Mouse (Mus musculus) erythroid progenitor cell, adult 5-6 weeks (primary cell): ENCODE measurements around the gene 4930503E14Rik. TPM values are rescaled to one million over a fixed set of nuclear protein-coding genes. Genes with fewer than 3 reads are reported as not detected.
"Not testable (repeated sequence)": the region's sequence is repeated elsewhere in the genome, so short reads cannot be mapped to it uniquely, and the experiment has no call there.

Source experiments
- ATAC-seq: replicated peaks from 2 replicates; pipeline ENCODE4 v1.8.0; 2016; ENCODE audit warnings: moderate number of reproducible peaks, mild to moderate bottlenecking, moderate TSS enrichment, inconsistent platforms; ENCODE audit not compliant: poor library complexity, low FRiP score, severe bottlenecking
- total RNA-seq, 2 experiments: library from RNA; stranded (forward) in 1 of 2; stranded (reverse) in 1 of 2; fragments of 150-400 nt in 1 of 2; fragments of 186-747, 209-891 nt in 1 of 2; gene quantifications; 2 replicates each; pipeline versions ENCODE4 v1.2.3 to v1.2.4; 2015 to 2017; ENCODE audit warnings: low replicate concordance in 2 of 2

Gene 4930503E14Rik
- total RNA-seq (2015; ENCODE audit: low replicate concordance) (not detected in 2 replicates), total RNA-seq (2017; ENCODE audit: low replicate concordance) (not detected in 2 replicates)

GRCm38 (mm10) chr14:44213154-44213553 lies at the start of gene 4930503E14Rik:
4930503E14Rik (minus strand) TSS chr14:44213254.
- not testable (repeated sequence) for ATAC-seq

GRCm38 (mm10) chr14:44248039-44248438 lies 35.0 kb upstream of the 4930503E14Rik start:
- no peak for ATAC-seq

DNA sequence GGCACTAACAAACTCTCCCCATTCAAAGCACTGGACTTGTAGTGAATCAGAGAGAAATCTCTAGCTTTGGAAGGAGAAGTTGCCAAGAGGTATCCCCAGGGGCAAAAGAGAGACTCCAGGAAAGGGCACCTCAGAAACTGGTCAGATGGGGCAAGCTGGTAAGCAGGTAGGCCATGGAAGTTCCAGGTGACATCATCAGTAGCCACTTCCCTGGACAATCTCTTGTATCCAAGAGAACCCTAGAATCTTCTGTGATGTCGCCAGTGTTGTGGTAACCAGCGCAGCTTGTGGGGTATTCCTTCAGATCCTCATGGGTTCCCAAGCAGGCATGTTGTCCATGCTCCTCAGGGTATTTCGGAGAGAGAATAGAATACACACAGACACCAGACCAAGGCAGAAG lies 15.7 kb downstream of the 4930503E14Rik start, which contains the start of gene Gm8212:
Gene Gm8212 (plus strand): TSS at position 301 of the 400 bp plus-strand sequence.
- ATAC-seq, result not testable (repeated sequence)

DNA sequence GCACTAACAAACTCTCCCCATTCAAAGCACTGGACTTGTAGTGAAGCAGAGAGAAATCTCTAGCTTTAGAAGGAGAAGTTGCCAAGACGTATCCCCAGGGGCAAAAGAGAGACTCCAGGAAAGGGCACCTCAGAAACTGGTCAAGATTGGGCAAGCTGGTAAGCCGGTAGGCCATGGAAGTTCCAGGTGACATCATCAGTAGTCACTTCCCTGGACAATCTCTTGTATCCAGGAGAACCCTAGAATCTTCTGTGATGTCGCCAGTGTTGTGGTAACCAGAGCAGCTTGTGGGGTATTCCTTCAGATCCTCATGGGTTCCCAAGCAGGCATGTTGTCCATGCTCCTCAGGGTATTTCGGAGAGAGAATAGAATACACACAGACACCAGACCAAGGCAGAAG lies 89.5 kb downstream of the 4930503E14Rik start, which contains the start of gene Gm3327:
Gene Gm3327 (plus strand): TSS at position 301 of the 400 bp plus-strand sequence.
- ATAC-seq, result not testable (repeated sequence)

Other genes with a start within 250 kb of the 4930503E14Rik start
- gene Ang6, start 211.0 kb downstream of the 4930503E14Rik start, total RNA-seq (2015; ENCODE audit: low replicate concordance), result not detected in 2 replicates
- gene Ang6, start 211.0 kb downstream of the 4930503E14Rik start, total RNA-seq (2017; ENCODE audit: low replicate concordance), result not detected in 2 replicates
- 41.9 and 51.2 TPM in 2 replicates for gene Ear2, start 110.6 kb downstream of the 4930503E14Rik start, total RNA-seq (2015; ENCODE audit: low replicate concordance)
- 71.5 and 100 TPM in 2 replicates for gene Ear2, start 110.6 kb downstream of the 4930503E14Rik start, total RNA-seq (2017; ENCODE audit: low replicate concordance)
- not detected in 2 replicates for gene Gm3327, start 89.4 kb downstream of the 4930503E14Rik start, total RNA-seq (2015; ENCODE audit: low replicate concordance)
- not detected in 2 replicates for gene Gm3327, start 89.4 kb downstream of the 4930503E14Rik start, total RNA-seq (2017; ENCODE audit: low replicate concordance)
- not detected in 2 replicates for gene Gm8212, start 15.6 kb downstream of the 4930503E14Rik start, total RNA-seq (2015; ENCODE audit: low replicate concordance)
- gene Gm8212, start 15.6 kb downstream of the 4930503E14Rik start, total RNA-seq (2017; ENCODE audit: low replicate concordance), result not detected in 2 replicates
- not detected in 2 replicates for gene Gm8220, start 72.3 kb upstream of the 4930503E14Rik start, total RNA-seq (2015; ENCODE audit: low replicate concordance)
- gene Gm8220, start 72.3 kb upstream of the 4930503E14Rik start, total RNA-seq (2017; ENCODE audit: low replicate concordance), result not detected in 2 replicates
- not detected in 2 replicates for gene Gm5930, start 125.3 kb upstream of the 4930503E14Rik start, total RNA-seq (2015; ENCODE audit: low replicate concordance)
- gene Gm5930, start 125.3 kb upstream of the 4930503E14Rik start, total RNA-seq (2017; ENCODE audit: low replicate concordance), result not detected in 2 replicates
- gene Gm8229, start 152.1 kb upstream of the 4930503E14Rik start, total RNA-seq (2015; ENCODE audit: low replicate concordance), result not detected in 2 replicates
- gene Gm8229, start 152.1 kb upstream of the 4930503E14Rik start, total RNA-seq (2017; ENCODE audit: low replicate concordance), result not detected in 2 replicates
- gene Gm3371, start 197.4 kb upstream of the 4930503E14Rik start, total RNA-seq (2015; ENCODE audit: low replicate concordance), result not detected in 2 replicates
- not detected in 2 replicates for gene Gm3371, start 197.4 kb upstream of the 4930503E14Rik start, total RNA-seq (2017; ENCODE audit: low replicate concordance)
- gene Gm8232, start 220.4 kb upstream of the 4930503E14Rik start, total RNA-seq (2015; ENCODE audit: low replicate concordance), result not detected in 2 replicates
- gene Gm8232, start 220.4 kb upstream of the 4930503E14Rik start, total RNA-seq (2017; ENCODE audit: low replicate concordance), result not detected in 2 replicates